Mouse (Mus musculus): ENCODE data around the gene Rras2.

DNA sequence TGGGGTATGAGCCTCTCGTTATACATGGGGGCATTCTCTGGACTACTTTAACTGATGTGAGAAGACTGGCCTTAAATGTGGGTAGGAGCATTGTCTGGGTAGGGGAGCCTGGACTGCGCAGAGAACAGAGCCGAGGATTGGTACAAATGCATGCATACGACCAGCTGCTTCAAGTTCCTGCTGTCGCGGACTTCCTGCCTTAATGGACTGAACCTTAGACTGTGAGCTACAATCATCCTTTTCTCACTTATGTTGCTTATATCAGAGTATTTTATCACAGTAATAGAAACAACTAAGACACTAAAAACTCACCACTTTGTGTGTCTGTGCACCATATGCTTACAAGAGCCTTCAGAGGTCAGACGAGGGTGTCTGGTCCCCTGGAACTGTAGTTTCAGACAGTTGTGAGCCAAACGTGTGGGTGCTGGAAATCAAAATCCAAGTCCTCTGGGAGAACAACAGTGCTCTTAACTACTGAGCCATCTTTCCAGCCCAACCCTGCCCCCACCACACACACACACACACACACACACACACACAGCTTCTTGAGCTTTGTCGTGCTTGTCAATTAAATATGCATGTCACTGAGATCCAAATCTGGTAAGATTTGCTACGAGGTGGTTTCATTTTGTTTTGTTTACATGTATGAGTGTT, 26.6 kb downstream of the Rras2 start:
- TF ChIP-seq USF1 (IDR thresholded peaks at IDR 0.05; ENCODE audit: low read depth) (no peak), POLR2A (IDR thresholded peaks at IDR 0.05; ENCODE audit: insufficient read length, low read depth) (no peak), POLR2AphosphoS2 (IDR thresholded peaks at IDR 0.05; ENCODE audit: insufficient read length, low read depth) (no peak), SRF (IDR thresholded peaks at IDR 0.05; ENCODE audit: control insufficient read depth, insufficient read length, low read depth) (no peak), MAX (IDR thresholded peaks at IDR 0.05; ENCODE audit: low read depth) (no peak), MYOD1 (IDR thresholded peaks at IDR 0.05; ENCODE audit: control insufficient read depth in 1 of 3, insufficient read length in 2 of 3, low read depth in 2 of 3) (no peak), CEBPB (IDR thresholded peaks at IDR 0.05; ENCODE audit: insufficient read depth, poor library complexity, severe bottlenecking) (no peak), TCF12 (IDR thresholded peaks at IDR 0.05; ENCODE audit: insufficient read depth, poor library complexity, severe bottlenecking) (no peak), REST (IDR thresholded peaks at IDR 0.05; ENCODE audit: insufficient read depth, insufficient read length) (no peak), E2F4 (IDR thresholded peaks at IDR 0.05; ENCODE audit: insufficient read depth) (no peak), MYOG (IDR thresholded peaks at IDR 0.05; ENCODE audit: control insufficient read depth in 1 of 3, insufficient read depth in 1 of 3, insufficient read length in 2 of 3, low read depth in 2 of 3) (no peak), TCF3 (IDR thresholded peaks at IDR 0.05; ENCODE audit: insufficient read length, low read depth) (no peak)
